Mouse (Mus musculus) heart, postnatal 0 days (tissue): Measurements from ENCODE around the gene Cox10.

Experiments
- CTCF ChIP-seq: IDR thresholded peaks from 2 replicates; pipeline ENCODE4 v1.5.1; 2016; ENCODE audit warnings: antibody characterized with exemption, control low read depth, low read depth
- EP300 ChIP-seq: IDR thresholded peaks from 2 replicates; pipeline ENCODE4 v1.6.1; 2016; ENCODE audit warnings: antibody characterized with exemption, low read depth

GRCm38 (mm10) chr11:64010724-64011496 is 68.4 kb downstream of the Cox10 start:
- TF ChIP-seq CTCF (no peak), EP300 (no peak)
